Mouse (Mus musculus) adrenal gland, postnatal 10 days (tissue): ENCODE data around the gene Rapgef4. TPM values are rescaled to one million over a fixed set of nuclear protein-coding genes. Genes with fewer than 3 reads are reported as not detected.

Source experiments
- DNase-seq: peaks from one replicate; pipeline ENCODE4 v3.0.0; 2021; ENCODE audit warnings: mixed read lengths
- total RNA-seq, 2 experiments: library from RNA; stranded (reverse); gene quantifications; 2 replicates each; pipeline ENCODE4 v1.2.3; 2021

Gene Rapgef4
- total RNA-seq, 2 experiments from 2014 or later: 131 to 173 TPM

DNA sequence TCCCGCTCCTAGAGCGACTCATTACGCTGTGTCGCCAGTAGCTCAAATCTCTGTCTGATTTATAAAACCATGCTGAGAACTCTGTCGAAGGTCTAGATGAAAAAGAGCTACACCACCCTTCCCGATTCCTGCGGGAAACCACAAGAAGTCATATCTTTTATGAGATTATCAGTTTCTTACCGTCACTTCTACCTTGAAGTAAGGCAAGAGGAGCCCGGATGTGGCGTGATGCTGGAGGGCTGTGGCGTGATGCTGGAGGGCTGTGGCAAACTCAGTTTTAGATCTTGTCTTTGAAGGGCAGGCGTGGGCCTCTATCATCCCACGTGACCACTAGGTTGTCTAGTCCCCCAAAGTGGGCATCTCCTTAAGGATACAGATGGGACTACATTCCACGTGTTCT lies 300.9 kb downstream of the Rapgef4 start:
- no peak for DNase-seq

DNA sequence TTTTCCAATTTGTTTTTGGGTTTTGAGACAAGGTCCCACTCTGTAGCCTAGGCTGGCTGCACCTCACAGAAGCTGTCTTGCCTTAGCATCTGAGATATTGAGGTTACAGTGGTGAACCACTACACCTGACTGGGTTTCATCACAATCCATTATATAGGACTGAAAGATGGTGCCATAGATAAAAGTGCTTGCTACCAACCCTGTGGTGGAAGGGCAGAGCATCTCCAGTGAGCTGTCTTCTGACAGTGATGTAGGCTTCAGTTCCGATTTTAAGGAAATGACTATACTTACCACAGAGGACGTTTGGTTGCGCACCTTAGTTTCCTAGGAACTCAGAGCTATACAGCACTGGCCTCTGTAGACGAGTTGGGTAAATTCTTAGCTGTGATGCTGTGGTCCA lies 301.7 kb downstream of the Rapgef4 start:
- no peak for DNase-seq

DNA sequence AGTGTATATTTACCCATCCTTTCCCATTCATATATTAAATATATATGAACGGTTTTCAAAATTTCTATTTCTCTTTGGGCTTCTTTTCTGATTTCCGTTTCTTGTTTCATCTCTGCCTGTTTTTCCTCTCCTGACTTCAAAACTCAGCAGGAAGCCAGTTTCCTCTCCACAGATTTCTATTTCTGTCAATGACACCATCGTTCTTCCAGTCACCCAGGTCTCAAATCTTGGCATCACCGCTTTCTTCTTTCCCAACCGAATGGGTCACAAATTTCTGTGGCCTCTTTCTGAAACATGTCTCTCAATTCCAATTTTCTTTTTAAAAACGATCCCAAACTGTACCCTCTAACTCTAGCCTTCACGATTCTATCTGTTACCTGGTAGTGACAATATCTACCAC lies 303.6 kb downstream of the Rapgef4 start:
- DNase-seq: no peak

DNA sequence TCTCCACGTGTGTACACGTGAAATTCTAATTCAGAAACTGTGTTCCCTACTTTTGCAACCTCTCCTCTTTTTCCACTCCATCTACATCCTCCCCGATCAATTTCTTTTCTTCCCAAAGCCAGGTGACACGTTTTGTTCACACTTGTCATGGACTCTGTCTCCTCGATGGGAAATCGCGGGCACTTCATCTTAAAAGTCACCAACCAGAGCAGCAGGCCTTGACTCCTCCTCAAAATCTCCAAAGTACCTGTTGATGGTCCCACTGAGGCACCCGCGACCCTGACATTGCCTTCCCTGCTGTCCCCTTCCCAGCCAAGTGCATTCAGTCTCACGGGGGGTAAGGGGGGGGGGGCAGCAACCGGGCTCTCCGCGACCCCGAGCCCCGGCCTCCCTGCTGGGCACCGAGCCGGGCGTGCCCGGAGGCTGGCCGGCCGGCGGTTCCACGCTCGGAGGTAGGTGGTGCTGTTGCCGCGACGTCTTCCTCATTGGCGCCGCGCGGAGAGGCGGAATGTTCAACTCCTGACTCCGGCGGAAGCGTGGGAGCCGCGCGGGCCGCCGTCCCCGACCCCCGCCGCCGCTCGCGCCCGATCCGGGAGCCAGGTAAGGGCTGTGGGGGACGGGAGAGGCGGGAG lies 304.3 kb downstream of the Rapgef4 start, which contains the start of gene Map3k20:
Map3k20 (plus strand) TSS at position 382 of the 632 bp plus-strand sequence.
- peak; percentile 84 for DNase-seq

DNA sequence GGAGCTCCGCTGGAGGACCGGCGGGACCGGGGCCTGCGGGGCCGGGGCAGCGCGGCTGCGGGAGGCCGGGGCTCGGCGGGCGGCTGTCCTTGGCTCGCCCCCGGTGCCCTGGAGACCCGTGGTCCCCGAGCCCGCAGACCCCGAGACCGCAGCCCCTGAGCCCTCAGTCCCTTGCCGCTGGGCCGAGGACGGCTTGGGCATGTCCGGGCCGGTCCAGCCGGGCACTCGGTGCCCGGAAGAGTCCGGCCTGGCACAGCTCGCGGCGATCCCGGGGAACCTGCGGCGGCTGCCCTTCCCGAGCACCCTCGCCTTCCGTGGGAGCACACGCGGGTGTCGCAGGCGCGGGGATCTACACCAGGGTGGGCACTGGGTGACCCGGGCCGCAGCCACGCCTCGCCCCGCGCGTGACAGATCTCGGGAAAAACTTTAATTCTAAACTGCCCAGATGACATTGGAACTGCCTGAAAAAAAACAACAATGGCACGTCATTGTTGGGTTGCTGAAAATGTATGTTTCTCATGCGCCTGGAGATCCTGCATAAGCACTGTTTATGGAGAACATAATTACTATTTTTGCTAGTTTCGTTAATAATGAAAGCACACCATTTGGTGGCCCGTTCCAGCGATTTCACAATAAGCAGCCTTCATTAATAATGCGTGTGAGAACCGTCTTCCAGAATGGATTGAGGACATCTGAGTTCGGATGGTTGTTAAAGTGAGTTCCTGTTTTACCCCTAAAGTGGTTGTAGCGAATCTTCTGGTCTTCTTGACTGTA lies 305.0 kb downstream of the Rapgef4 start:
- peak; percentile 64 for DNase-seq

DNA sequence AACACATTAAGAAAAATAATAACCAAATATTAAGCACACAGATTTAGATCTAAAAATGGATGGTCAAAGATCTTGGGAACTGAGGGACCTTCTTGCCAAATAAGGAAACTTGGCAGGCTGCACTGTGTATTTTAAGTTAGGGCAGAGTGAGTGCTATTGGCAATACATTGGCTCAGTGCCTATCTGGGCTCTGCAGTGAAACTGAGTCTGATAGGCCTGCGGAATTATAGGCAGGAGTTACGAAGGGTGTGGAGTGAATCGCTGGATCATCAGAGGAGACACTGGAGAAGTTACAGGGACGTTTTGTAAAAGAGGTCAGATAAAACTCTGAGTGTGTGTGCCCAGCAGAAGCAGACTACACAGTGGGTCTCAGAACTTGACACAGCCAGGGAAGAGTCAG lies 306.1 kb downstream of the Rapgef4 start:
- peak; percentile 59 for DNase-seq

DNA sequence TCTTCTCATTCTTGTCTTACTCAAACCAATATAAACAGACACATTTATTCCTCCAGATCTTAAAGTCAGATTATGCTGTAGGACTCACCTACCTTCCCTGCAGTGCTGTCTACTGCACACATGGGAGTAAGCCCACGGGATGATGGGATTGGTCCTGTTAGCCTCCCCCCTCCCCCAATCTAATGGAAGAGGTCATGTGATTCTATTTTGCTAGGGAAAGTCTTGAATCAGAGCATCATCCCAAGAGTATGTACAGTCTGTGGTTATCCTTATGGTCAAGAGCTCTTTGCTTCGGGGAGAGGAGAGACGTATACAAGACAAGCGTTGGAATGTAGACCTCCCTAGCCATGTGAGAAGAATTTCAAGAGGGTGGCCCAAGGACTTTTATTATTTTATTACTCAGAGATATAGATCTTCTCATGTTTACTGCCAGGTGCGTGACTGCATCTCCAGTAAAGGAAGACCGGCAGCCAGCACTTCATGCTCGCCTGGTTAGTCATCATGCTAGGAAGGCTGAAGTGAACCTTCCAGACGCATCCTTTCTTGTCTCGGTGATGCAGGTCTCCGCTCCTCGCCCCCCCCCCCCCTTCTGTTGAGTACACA lies 308.0 kb downstream of the Rapgef4 start:
- no peak for DNase-seq

DNA sequence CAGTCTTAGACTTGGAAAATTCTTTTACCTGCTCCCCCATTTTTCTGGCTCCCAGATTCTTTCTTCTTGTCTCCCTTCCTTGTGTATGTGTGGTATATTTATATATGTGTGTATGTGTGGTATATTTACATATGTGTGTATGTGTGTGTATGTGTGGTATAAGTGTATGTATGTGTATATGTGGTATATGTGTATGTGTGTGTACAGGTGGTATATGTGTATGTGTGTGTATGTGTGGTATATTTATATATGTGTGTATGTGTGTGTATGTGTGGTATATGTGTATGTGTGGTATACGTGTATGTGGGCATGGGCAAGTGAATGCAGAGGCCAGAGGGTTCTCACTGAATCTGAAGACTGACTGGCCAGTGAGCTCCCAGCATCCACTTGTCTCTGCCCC lies 310.1 kb downstream of the Rapgef4 start:
- DNase-seq: no peak

DNA sequence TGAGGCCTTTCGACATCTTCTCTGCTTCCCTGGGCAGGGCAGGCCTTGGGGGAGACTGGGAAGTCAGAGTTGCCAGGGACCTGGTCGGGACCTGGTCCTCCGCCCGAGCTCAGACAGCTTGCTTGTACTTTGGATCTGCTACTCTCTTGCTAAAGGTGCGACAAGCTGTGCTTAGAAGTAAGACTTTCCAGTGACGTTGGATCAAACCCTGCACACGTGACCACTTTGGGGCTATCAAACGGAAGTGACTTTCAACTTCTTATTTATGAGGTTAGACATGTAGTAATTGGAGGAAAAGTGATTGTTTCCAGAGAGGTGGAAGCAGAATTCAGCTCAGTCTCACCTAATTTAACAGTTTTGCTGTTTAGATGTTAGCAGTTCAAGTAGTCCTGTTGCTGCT lies 311.5 kb downstream of the Rapgef4 start:
- DNase-seq: no peak

DNA sequence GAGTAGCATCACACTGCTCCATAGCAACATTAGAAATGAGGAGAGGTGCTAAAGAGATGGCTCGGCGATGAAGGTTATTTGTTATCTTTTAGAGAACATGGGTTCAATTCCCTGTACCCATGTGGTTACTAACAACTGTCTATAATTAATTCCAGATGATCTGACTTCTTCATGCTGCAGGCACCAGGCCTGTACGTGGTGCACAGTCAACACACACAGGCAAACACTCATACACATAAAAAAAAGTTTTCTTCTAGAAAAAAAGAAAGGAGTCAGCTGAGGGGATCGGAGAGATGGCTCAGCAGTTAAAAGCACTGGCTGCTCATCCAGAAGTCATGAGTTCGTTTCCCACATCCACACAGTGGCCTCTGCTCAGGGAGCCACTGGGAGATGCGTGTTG lies 314.0 kb downstream of the Rapgef4 start:
- DNase-seq: no peak

DNA sequence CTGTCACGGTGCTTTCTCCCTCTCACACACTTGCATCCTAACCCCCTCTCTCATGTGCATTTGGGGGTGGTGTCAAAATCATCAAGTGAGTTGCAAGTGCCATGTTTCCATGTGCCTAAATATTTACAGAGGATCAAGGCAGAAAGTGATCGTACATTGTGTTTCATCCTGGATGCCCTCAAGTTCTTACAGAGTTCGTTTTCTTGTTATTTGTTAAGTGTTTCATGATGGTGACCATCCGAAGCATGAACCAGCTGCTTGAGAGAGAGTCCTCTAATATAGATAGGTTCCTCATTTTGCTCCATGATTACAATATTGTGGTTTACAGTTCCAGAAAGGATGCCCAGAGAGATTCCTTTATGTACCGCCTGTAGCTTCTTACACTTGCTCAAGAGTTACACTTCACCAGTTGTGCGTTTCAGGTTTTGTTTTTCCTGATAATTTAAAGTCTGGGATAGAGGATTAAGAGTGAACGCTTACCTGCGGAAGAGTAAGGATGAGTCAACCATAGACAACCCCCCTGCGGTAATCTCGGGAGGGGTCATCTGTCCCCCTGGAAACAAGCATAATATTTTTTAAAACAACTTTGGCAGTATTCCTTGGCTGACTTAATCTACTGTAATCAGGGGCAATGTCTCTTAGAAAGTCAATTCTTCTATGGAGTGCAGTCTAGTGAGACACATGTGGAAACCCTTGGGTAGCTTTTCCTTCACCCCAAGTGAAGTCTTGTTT lies 316.1 kb downstream of the Rapgef4 start:
- no peak for DNase-seq

DNA sequence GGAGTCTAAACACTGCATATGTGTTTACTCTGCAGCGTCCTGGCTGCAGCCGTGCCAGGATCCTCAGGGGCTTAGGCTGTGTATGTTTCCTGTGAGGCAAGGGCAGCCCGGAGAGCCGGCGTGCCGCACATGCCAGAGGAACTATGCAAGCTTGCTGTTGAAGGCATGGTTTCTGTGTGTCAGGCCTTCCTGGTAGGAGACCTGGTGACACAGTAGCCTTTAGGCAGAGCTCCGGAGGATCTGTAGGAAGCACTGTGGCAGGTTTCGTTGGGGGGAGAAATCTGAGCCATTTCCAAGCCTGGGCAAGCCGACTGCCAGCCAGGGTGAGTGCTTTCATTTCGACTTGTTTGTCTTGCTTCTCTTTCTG lies 316.7 kb downstream of the Rapgef4 start:
- peak; percentile 59 for DNase-seq

DNA sequence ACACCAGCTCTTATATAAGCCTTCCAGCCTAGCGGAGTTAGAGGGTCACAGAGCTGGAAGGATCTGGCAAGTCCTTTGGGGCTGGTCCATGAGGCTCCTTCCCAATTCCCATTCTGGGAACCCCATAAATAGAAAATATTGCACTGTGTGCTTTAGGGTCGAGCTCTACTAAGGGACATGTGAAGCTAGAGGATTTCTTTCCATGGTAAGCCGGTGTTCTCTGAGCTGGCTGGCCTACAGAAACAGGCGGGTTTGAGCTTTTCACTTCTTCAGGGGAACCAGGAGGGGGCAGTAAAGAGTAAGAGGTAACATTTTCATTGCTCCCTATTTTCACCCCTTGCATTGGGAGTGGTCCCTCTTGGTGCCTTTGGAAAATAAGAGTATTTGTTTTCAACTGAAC lies 317.4 kb downstream of the Rapgef4 start:
- DNase-seq: peak; percentile 40

DNA sequence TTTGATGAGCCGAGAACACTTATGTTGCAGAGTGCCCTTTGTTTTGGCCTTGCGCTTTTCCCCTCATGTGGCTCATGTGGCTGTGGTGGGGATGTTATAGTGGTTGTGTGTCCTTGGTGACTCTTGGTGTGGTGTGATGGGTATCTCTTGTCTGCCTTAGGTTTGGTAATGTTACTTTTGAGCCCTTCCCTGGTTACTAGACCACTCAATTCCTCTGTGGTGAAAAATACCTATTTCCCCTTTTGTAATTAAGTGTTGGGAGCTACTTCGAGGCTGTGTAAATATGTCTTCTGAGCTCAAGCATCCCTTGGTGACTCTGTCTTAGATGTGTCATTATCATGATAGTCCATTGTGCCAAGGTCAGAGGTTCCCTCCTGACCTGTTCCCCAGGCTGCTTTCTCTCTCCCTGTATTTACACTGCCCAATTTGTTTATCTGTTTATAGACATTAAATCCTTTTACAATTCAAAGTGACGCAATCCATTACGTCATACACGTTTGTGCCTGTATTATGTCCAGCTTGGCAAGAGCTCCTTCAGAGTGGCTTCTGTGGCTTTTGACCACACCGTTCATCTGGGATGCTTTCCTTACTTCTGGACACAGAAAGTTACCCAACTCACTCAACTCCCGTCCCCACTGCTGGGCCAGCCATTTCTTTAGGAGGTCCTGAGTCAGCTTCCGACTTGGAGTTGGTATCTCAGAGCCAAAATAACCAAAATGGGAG lies 320.3 kb downstream of the Rapgef4 start:
- DNase-seq: no peak

DNA sequence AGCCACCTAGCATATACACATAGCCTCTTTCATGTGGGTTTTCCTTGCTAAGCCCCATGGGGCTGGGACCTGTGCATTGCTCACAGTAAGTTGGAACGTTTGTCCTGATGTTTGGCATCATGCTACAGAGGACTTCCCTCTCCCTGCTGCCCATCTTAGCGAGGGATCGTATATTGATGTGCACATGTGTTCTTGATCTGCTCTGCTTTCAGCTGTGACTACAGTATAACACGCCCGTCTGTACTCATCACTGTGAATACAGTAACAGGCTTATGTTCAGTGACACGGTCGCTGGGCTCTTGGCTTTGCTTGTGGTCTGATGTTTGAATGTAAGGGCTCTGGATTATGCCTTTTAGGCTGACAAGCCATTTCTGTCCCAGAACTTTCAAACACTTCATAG lies 324.7 kb downstream of the Rapgef4 start:
- DNase-seq: no peak

Other genes starting within 250 kb of the Rapgef4 start
- 100 to 1,000 TPM; 145 to 179 TPM for gene Itga6, start 235.6 kb upstream of the Rapgef4 start, total RNA-seq
- 10 to 100 TPM; 66.4 to 80.4 TPM for gene Pdk1, start 108.0 kb upstream of the Rapgef4 start, total RNA-seq